Mouse (Mus musculus) v-Abl transformed pro-B cells (cell line): Measurements from ENCODE around the gene Nup98.

ENCODE experiments used
- in situ Hi-C, 2 experiments: fragments of 400-800 bp; cut with MboI; formaldehyde crosslinking; loops; one replicate each; pipeline ENCODE4 v1.15.1; 2025; ENCODE audit not compliant: unreplicated experiment in 2 of 2

The Nup98 gene

GRCm38 (mm10) chr7:102137898-102138297 lies 72.1 kb downstream of the Nup98 start:
- in situ Hi-C loops, result loop anchor here (5.0 to 10.0 kb wide), 3 partner anchors 117 to 284 kb away; partner anchors contain the start of gene Rhog (in 1 of the 2)

- in situ Hi-C loops, result loop anchor here (5.0 to 10.0 kb wide), 3 partner anchors 117 to 285 kb away; partner anchors contain the start of gene Rhog (in 1 of the 2)
Measured at GRCm38 (mm10) chr7:102137464-102137863, 72.5 kb downstream of the Nup98 start.

- in situ Hi-C loops, result loop anchor here in 1 of 2 experiments (10.0 kb wide), 1 partner anchor 122 kb away; the partner anchor contains the start of gene Rhog
Measured at GRCm38 (mm10) chr7:102132395-102132794, 77.6 kb downstream of the Nup98 start.

GRCm38 (mm10) chr7:102120326-102120725 lies 89.7 kb downstream of the Nup98 start:
- in situ Hi-C loops, result no loop called here

GRCm38 (mm10) chr7:102117382-102117781 lies 92.6 kb downstream of the Nup98 start:
- in situ Hi-C loops, result no loop called here

GRCm38 (mm10) chr7:102116579-102117331 lies 93.2 kb downstream of the Nup98 start, which contains the start of gene Chrna10:
TSS of gene Chrna10 (minus strand) at chr7:102116828.
- in situ Hi-C loops, result no loop called here

GRCm38 (mm10) chr7:102113151-102113729 lies 96.7 kb downstream of the Nup98 start:
- in situ Hi-C loops, result no loop called here

GRCm38 (mm10) chr7:102109746-102110145 lies 100.2 kb downstream of the Nup98 start:
- in situ Hi-C loops, result no loop called here

GRCm38 (mm10) chr7:102109171-102109570 lies 100.8 kb downstream of the Nup98 start, which contains the start of gene Art5:
TSS of gene Art5 (minus strand) at chr7:102109489.
- in situ Hi-C loops, result no loop called here

GRCm38 (mm10) chr7:102108206-102108605 lies 101.8 kb downstream of the Nup98 start:
- in situ Hi-C loops, result no loop called here

GRCm38 (mm10) chr7:102106700-102107141 lies 103.3 kb downstream of the Nup98 start:
- in situ Hi-C loops, result no loop called here

GRCm38 (mm10) chr7:102104126-102104525 lies 105.8 kb downstream of the Nup98 start:
- in situ Hi-C loops, result no loop called here

- in situ Hi-C loops, result no loop called here
Measured at GRCm38 (mm10) chr7:102103555-102103954, 106.4 kb downstream of the Nup98 start.

- in situ Hi-C loops, result no loop called here
Measured at GRCm38 (mm10) chr7:102102696-102103095, 107.3 kb downstream of the Nup98 start.

- in situ Hi-C loops, result no loop called here
Measured at GRCm38 (mm10) chr7:102102241-102102640, 107.7 kb downstream of the Nup98 start.

- in situ Hi-C loops, result no loop called here
Measured at GRCm38 (mm10) chr7:102101487-102101886, 108.5 kb downstream of the Nup98 start, which contains the start of gene Art1. TSS of gene Art1 (plus strand) at chr7:102101743.

- in situ Hi-C loops, result no loop called here
Measured at GRCm38 (mm10) chr7:102100868-102101267, 109.1 kb downstream of the Nup98 start.

GRCm38 (mm10) chr7:102099760-102100661 lies 110.0 kb downstream of the Nup98 start:
- in situ Hi-C loops, result loop anchor here (25.0 kb wide), 4 partner anchors 688 to 1138 kb away; partner anchors contain the start of genes Gm45837 (in 1 of the 2), P2ry2 (in 1 of the 2), P2ry6 (in 1 of the 2) and Pde2a (in 1 of the 2)

- in situ Hi-C loops, result loop anchor here (25.0 kb wide), 4 partner anchors 675 to 1125 kb away; partner anchors contain the start of genes Gm45837 (in 1 of the 2), P2ry2 (in 1 of the 2), P2ry6 (in 1 of the 2) and Pde2a (in 1 of the 2)
Measured at GRCm38 (mm10) chr7:102087336-102087735, 122.6 kb downstream of the Nup98 start.
